ENCODE assay signal across 21 mouse cellular contexts in genomic region chr10:12587318-12587717, GRCm38 (mm10).
A peak's percentile ranks its signal among the peaks of the same experiment; 100 is the strongest.
DNase-seq lines count a peak whose midpoint lies in the region; ATAC-seq lines count a peak whose summit lies in the region.
"Had no signal": no experiment of that assay in that cellular context is flagged by ENCODE, and none has a peak within 500 bp of the region (broad histone marks: within the 10 kb centered on the region; RNA-seq: fewer than 3 reads in every experiment).

No protein-coding gene starts in this region.

- no peak for DNase-seq in forebrain, embryonic 11.5 days (ENCODE audit: low spot score)
- DNase-seq in midbrain, embryonic 14.5 days: no peak
- no peak for DNase-seq in layer of hippocampus, adult 18-20 months (ENCODE audit: low spot score in 2 of 2)
- DNase-seq: adrenal gland, postnatal 10 days; B cell, adult 2 months; cerebellum, adult 11-12 months; cerebellum, adult 9-11 months; cerebellum, postnatal 36 days; gastrocnemius, postnatal 36 days; heart, adult 11 months; heart, postnatal 10 days; heart, postnatal 4 days had no signal

- H3K4me1 ChIP-seq in forebrain, embryonic 12.5 days: 0 out of 2 replicates have a peak, but pooled peaks cover 5% of the 10 kb centered on the region
- H3K4me1 ChIP-seq in forebrain, embryonic 11.5 days (replicated peaks; ENCODE audit: control insufficient read depth, insufficient read depth, low read length): no peaks in the 10 kb centered on the region
- H3K4me1 ChIP-seq in midbrain, embryonic 12.5 days: 0 out of 2 replicates have a peak, but pooled peaks cover 4% of the 10 kb centered on the region
- no peaks in the 10 kb centered on the region for H3K4me1 ChIP-seq in midbrain, embryonic 14.5 days (ENCODE audit: control insufficient read depth, insufficient read depth, low read length)
- H3K4me1 ChIP-seq in forebrain, embryonic 15.5 days: peaks cover 11% of the 10 kb centered on the region; the same call in 1 of the 2 replicates
- 0 out of 2 replicates have a peak, but pooled peaks cover 2% of the 10 kb centered on the region for H3K4me1 ChIP-seq in midbrain, embryonic 16.5 days (ENCODE audit: control insufficient read depth, insufficient read depth, low read length)
- H3K4me1 ChIP-seq: embryonic facial prominence, embryonic 15.5 days; intestine, embryonic 15.5 days had no signal

- H3K9me3 ChIP-seq in forebrain, embryonic 12.5 days: no peaks in the 10 kb centered on the region
- no peaks in the 10 kb centered on the region for H3K9me3 ChIP-seq in forebrain, embryonic 11.5 days (ENCODE audit: control insufficient read depth, low read length)
- no peaks in the 10 kb centered on the region for H3K9me3 ChIP-seq in midbrain, embryonic 12.5 days
- no peaks in the 10 kb centered on the region for H3K9me3 ChIP-seq in midbrain, embryonic 14.5 days (ENCODE audit: control insufficient read depth, low read length)
- no peaks in the 10 kb centered on the region for H3K9me3 ChIP-seq in forebrain, embryonic 15.5 days
- no peaks in the 10 kb centered on the region for H3K9me3 ChIP-seq in midbrain, embryonic 16.5 days (replicated peaks; ENCODE audit: control insufficient read depth, low read length, poor library complexity, severe bottlenecking)
- H3K9me3 ChIP-seq: embryonic facial prominence, embryonic 15.5 days; hindbrain, embryonic 12.5 days; intestine, embryonic 15.5 days had no signal

- 32% methylated on average over 1 of the region's 1 CpGs for WGBS in forebrain, embryonic 12.5 days
- 66% methylated on average over 1 of the region's 1 CpGs for WGBS in forebrain, embryonic 11.5 days
- whole genome bisulfite sequencing in midbrain, embryonic 12.5 days: 68% methylated on average over 1 of the region's 1 CpGs
- 59% methylated on average over 1 of the region's 1 CpGs for WGBS in midbrain, embryonic 14.5 days
- 15% methylated on average over 1 of the region's 1 CpGs for WGBS in forebrain, embryonic 15.5 days
- WGBS in midbrain, embryonic 16.5 days: 49% methylated on average over 1 of the region's 1 CpGs

- H3K4me3 ChIP-seq in forebrain, embryonic 12.5 days (replicated peaks): no peak overlapping the region
- no peak overlapping the region for H3K4me3 ChIP-seq in forebrain, embryonic 11.5 days (ENCODE audit: low read depth, low read length)
- no peak overlapping the region for H3K4me3 ChIP-seq in midbrain, embryonic 12.5 days
- no peak overlapping the region for H3K4me3 ChIP-seq in midbrain, embryonic 14.5 days (replicated peaks; ENCODE audit: low read depth, low read length)
- no peak overlapping the region for H3K4me3 ChIP-seq in forebrain, embryonic 15.5 days
- no peak overlapping the region for H3K4me3 ChIP-seq in midbrain, embryonic 16.5 days (ENCODE audit: low read depth, low read length)
- H3K4me3 ChIP-seq: embryonic facial prominence, embryonic 15.5 days; erythroblast, embryonic 14.5 days; hindbrain, embryonic 12.5 days; intestine, embryonic 15.5 days had no signal

- peak overlapping the region; percentile 50 for H3K27ac ChIP-seq in forebrain, embryonic 12.5 days
- no peak overlapping the region for H3K27ac ChIP-seq in forebrain, embryonic 11.5 days (ENCODE audit: low read depth, low read length)
- H3K27ac ChIP-seq in midbrain, embryonic 12.5 days (replicated peaks): 0 out of 2 replicates have a peak overlapping the region, but pooled peaks have one; percentile 2
- H3K27ac ChIP-seq in midbrain, embryonic 14.5 days (replicated peaks; ENCODE audit: low read depth, low read length): no peak overlapping the region
- peak overlapping the region; percentile 62 for H3K27ac ChIP-seq in forebrain, embryonic 15.5 days (replicated peaks)
- H3K27ac ChIP-seq in midbrain, embryonic 16.5 days (ENCODE audit: low read length): peak overlapping the region; percentile 22; the same call in 1 of the 2 replicates
- H3K27ac ChIP-seq: embryonic facial prominence, embryonic 15.5 days; hindbrain, embryonic 12.5 days; intestine, embryonic 15.5 days had no signal

- no peak overlapping the region for H3K4me2 ChIP-seq in forebrain, embryonic 12.5 days
- H3K4me2 ChIP-seq in forebrain, embryonic 11.5 days (ENCODE audit: low read depth, low read length, severe bottlenecking): no peak overlapping the region
- H3K4me2 ChIP-seq in midbrain, embryonic 12.5 days (replicated peaks): no peak overlapping the region
- no peak overlapping the region for H3K4me2 ChIP-seq in midbrain, embryonic 14.5 days (ENCODE audit: low read length)
- H3K4me2 ChIP-seq in forebrain, embryonic 15.5 days (replicated peaks): no peak overlapping the region
- no peak overlapping the region for H3K4me2 ChIP-seq in midbrain, embryonic 16.5 days (ENCODE audit: low read length)
- H3K4me2 ChIP-seq: embryonic facial prominence, embryonic 15.5 days; hindbrain, embryonic 12.5 days; intestine, embryonic 15.5 days had no signal

- no peak overlapping the region for H3K9ac ChIP-seq in forebrain, embryonic 12.5 days
- no peak overlapping the region for H3K9ac ChIP-seq in forebrain, embryonic 11.5 days (ENCODE audit: low read length)
- H3K9ac ChIP-seq in midbrain, embryonic 12.5 days (replicated peaks): no peak overlapping the region
- H3K9ac ChIP-seq in midbrain, embryonic 14.5 days (replicated peaks; ENCODE audit: low read length): no peak overlapping the region
- no peak overlapping the region for H3K9ac ChIP-seq in forebrain, embryonic 15.5 days (replicated peaks)
- no peak overlapping the region for H3K9ac ChIP-seq in midbrain, embryonic 16.5 days (ENCODE audit: low read depth, low read length)
- H3K9ac ChIP-seq: embryonic facial prominence, embryonic 15.5 days; hindbrain, embryonic 12.5 days; intestine, embryonic 15.5 days had no signal

- no peaks in the 10 kb centered on the region for H3K27me3 ChIP-seq in forebrain, embryonic 12.5 days
- no peaks in the 10 kb centered on the region for H3K27me3 ChIP-seq in forebrain, embryonic 11.5 days (ENCODE audit: control insufficient read depth, insufficient read depth, low read length)
- H3K27me3 ChIP-seq in midbrain, embryonic 12.5 days: no peaks in the 10 kb centered on the region
- no peaks in the 10 kb centered on the region for H3K27me3 ChIP-seq in midbrain, embryonic 14.5 days (ENCODE audit: control insufficient read depth, insufficient read depth, low read length)
- no peaks in the 10 kb centered on the region for H3K27me3 ChIP-seq in forebrain, embryonic 15.5 days
- no peaks in the 10 kb centered on the region for H3K27me3 ChIP-seq in midbrain, embryonic 16.5 days (ENCODE audit: control insufficient read depth, insufficient read depth, low read depth, low read length)
- H3K27me3 ChIP-seq: embryonic facial prominence, embryonic 15.5 days; hindbrain, embryonic 12.5 days; intestine, embryonic 15.5 days had no signal

- no peaks in the 10 kb centered on the region for H3K36me3 ChIP-seq in forebrain, embryonic 12.5 days (replicated peaks)
- H3K36me3 ChIP-seq in forebrain, embryonic 11.5 days (ENCODE audit: control insufficient read depth, insufficient read depth, low read length): no peaks in the 10 kb centered on the region
- no peaks in the 10 kb centered on the region for H3K36me3 ChIP-seq in midbrain, embryonic 12.5 days
- no peaks in the 10 kb centered on the region for H3K36me3 ChIP-seq in midbrain, embryonic 14.5 days (ENCODE audit: control insufficient read depth, insufficient read depth, low read length)
- H3K36me3 ChIP-seq in forebrain, embryonic 15.5 days: no peaks in the 10 kb centered on the region
- no peaks in the 10 kb centered on the region for H3K36me3 ChIP-seq in midbrain, embryonic 16.5 days (ENCODE audit: control insufficient read depth, insufficient read depth, low read length)
- H3K36me3 ChIP-seq: embryonic facial prominence, embryonic 15.5 days; hindbrain, embryonic 12.5 days; intestine, embryonic 15.5 days had no signal

- peak; percentile 58 for ATAC-seq in forebrain, embryonic 12.5 days (ENCODE audit: low FRiP score)
- no peak for ATAC-seq in forebrain, embryonic 11.5 days (replicated peaks; ENCODE audit: low FRiP score)
- ATAC-seq in midbrain, embryonic 12.5 days (ENCODE audit: low FRiP score, low read depth): no peak
- ATAC-seq in midbrain, embryonic 14.5 days (ENCODE audit: low FRiP score, low TSS enrichment): no peak
- ATAC-seq in forebrain, embryonic 15.5 days (replicated peaks): peak; percentile 72
- ATAC-seq in midbrain, embryonic 16.5 days: no peak
- ATAC-seq: CD4-positive, CD25-positive, alpha-beta regulatory T cell, adult 4 months; intestine, embryonic 15.5 days had no signal

Comparison
In these comparisons a context has a peak if more than half of its experiments do, and no peak if none do; other contexts are left out.
1. ATAC-seq: peak in forebrain, embryonic 12.5 days (single experiment) and forebrain, embryonic 15.5 days (single experiment); none in forebrain, embryonic 11.5 days (single experiment), midbrain, embryonic 12.5 days (single experiment), midbrain, embryonic 14.5 days (single experiment) and midbrain, embryonic 16.5 days (single experiment).
2. H3K27ac ChIP-seq: peak in forebrain, embryonic 12.5 days (single experiment), midbrain, embryonic 12.5 days (single experiment), forebrain, embryonic 15.5 days (single experiment) and midbrain, embryonic 16.5 days (single experiment); none in forebrain, embryonic 11.5 days (single experiment) and midbrain, embryonic 14.5 days (single experiment).